Mouse (Mus musculus) cerebellum, adult 2 months (tissue): ENCODE data around the gene Sec22c. TPM values are rescaled to one million over a fixed set of nuclear protein-coding genes. Genes with fewer than 3 reads are reported as not detected.

ENCODE experiments used
- DNase-seq, 2 experiments: peaks; one replicate each; pipeline ENCODE4 v3.0.0; 2021
- H3K27ac ChIP-seq: fragments of 200-500 bp; 2 replicates; pipeline ENCODE4 v1.5.1; 2012; ENCODE audit warnings: low read length, control low read depth, inconsistent platforms; ENCODE audit not compliant: insufficient read depth
- H3K27me3 ChIP-seq: fragments of 200-500 bp; 2 replicates; pipeline ENCODE4 v1.6.1; 2012; ENCODE audit warnings: inconsistent platforms, mild to moderate bottlenecking, low read length, moderate library complexity; ENCODE audit not compliant: control insufficient read depth, insufficient read depth
- H3K4me1 ChIP-seq: fragments of 200-500 bp; 2 replicates; pipeline ENCODE4 v1.6.1; 2011; ENCODE audit warnings: low read length; ENCODE audit not compliant: control insufficient read depth, insufficient read depth
- H3K4me3 ChIP-seq: fragments of 200-500 bp; replicated peaks from 2 replicates; pipeline ENCODE3; 2011; ENCODE audit warnings: mild to moderate bottlenecking, low read depth, low read length, control low read depth; ENCODE audit not compliant: insufficient read depth
- CTCF ChIP-seq: fragments of 200-500 bp; IDR thresholded peaks from 2 replicates; pipeline ENCODE4 v1.5.1; 2011; ENCODE audit warnings: low read depth, mild to moderate bottlenecking, control low read depth, low read length, moderate library complexity, borderline replicate concordance; ENCODE audit not compliant: insufficient read depth
- POLR2A ChIP-seq: fragments of 200-500 bp; IDR thresholded peaks from 2 replicates; pipeline ENCODE4 v1.6.1; 2011; ENCODE audit warnings: low read length, control low read depth, borderline replicate concordance; ENCODE audit not compliant: insufficient read depth
- WGBS: fragments of 180-500 bp; shearing (Covaris S2); methylation state at CpG from one replicate; pipeline ENCODE4 v1.1.7; 2018; 5-methylcytosine and 5-hydroxymethylcytosine counted together
- polyA plus RNA-seq: library from polyadenylated mRNA; depleted of rRNA; stranded (reverse); fragments of >200 nt; gene quantifications from 2 replicates; pipeline ENCODE4 v1.2.3, GENCODE M21; 2012

The Sec22c gene
- polyA plus RNA-seq, 1 experiment: 12.3 TPM

- whole genome bisulfite sequencing: 83% methylated on average over 5 of the region's 5 CpGs
- TF ChIP-seq CTCF (no peak), POLR2A (no peak)
- no peak for DNase-seq
- Histone ChIP-seq H3K4me1 (peaks cover 3% of the 10 kb centered on the region), H3K27ac (no peak overlapping the region), H3K27me3 (0 out of 2 replicates have a peak, but pooled peaks cover 1% of the 10 kb centered on the region), H3K4me3 (no peak overlapping the region)
These were observed 31.6 kb downstream of the Sec22c start for GRCm38 (mm10) chr9:121673716-121674115.

- H3K4me3 ChIP-seq: no peak overlapping the region
- no peak for TF ChIP-seq POLR2A
- no peak for TF ChIP-seq CTCF
- no peak for DNase-seq
- peaks cover 3% of the 10 kb centered on the region for H3K4me1 ChIP-seq
- no peak overlapping the region for H3K27ac ChIP-seq
- WGBS: 52% methylated on average over 5 of the region's 5 CpGs
- 0 out of 2 replicates have a peak, but pooled peaks cover 1% of the 10 kb centered on the region for H3K27me3 ChIP-seq
These were observed 33.0 kb downstream of the Sec22c start for GRCm38 (mm10) chr9:121672311-121672710.

- DNase-seq: peak; percentile 63 to 65
- Histone ChIP-seq H3K4me3 (no peak overlapping the region), H3K27ac (no peak overlapping the region), H3K4me1 (peaks cover 5% of the 10 kb centered on the region), H3K27me3 (0 out of 2 replicates have a peak, but pooled peaks cover 1% of the 10 kb centered on the region)
- TF ChIP-seq POLR2A (no peak), CTCF (peak; percentile 79)
- WGBS: 28% methylated on average over 7 of the region's 7 CpGs
These were observed 34.0 kb downstream of the Sec22c start for GRCm38 (mm10) chr9:121671300-121671699.

- H3K4me1 ChIP-seq: peaks cover 5% of the 10 kb centered on the region
- WGBS: 22% methylated on average over 28 of the region's 28 CpGs
- DNase-seq: peak in 1 of 2 experiments; percentile 25
- H3K27ac ChIP-seq: no peak overlapping the region
- no peaks in the 10 kb centered on the region for H3K27me3 ChIP-seq
- H3K4me3 ChIP-seq: no peak overlapping the region
- no peak; the same call in 1 of the 2 replicates for TF ChIP-seq CTCF
- no peak for TF ChIP-seq POLR2A
These were observed 35.9 kb downstream of the Sec22c start for GRCm38 (mm10) chr9:121669348-121669791.

- no peak overlapping the region for H3K27ac ChIP-seq
- TF ChIP-seq POLR2A (no peak), CTCF (no peak)
- H3K4me1 ChIP-seq: peaks cover 5% of the 10 kb centered on the region
- no peaks in the 10 kb centered on the region for H3K27me3 ChIP-seq
- 60% methylated on average over 11 of the region's 11 CpGs for WGBS
- H3K4me3 ChIP-seq: no peak overlapping the region
- no peak for DNase-seq
These were observed 37.5 kb downstream of the Sec22c start for GRCm38 (mm10) chr9:121667822-121668221.

DNA sequence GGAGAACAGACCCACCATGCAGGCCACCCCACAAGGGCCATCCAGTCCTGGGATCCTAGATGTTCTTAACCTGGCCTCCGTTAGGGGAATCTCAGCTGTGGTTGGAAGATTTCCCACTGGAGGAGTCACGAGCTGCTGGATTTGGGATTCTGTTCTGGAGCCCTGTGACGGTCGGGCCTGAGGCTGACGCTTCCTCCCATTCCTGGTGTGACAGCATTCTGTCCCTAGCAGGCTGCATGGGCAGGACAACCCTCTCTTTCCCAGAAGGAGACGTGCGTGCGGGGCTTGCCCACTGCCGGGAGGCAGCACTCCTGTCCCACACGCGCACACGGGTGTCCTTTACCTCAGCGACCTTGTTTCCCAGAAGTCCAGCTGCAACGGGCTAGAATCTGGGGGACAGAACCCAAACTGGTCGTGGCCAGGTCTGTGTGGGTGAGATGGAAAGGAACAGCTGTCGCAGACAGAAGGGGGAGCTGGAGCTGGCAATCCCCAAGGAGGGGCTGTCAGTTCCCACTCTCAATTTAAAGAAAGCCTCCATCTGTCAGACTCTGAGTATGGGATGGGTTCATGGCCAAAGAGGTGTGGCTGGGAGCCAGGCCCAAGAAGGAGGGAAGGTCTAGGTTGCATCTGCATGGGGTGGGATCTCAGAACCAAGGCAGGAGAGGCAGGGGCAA, 38.2 kb downstream of the Sec22c start:
- WGBS: 46% methylated on average over 16 of the region's 16 CpGs

GRCm38 (mm10) chr9:121664104-121664503, 41.2 kb downstream of the Sec22c start:
- no peak overlapping the region for H3K4me3 ChIP-seq
- TF ChIP-seq CTCF: no peak
- TF ChIP-seq POLR2A: no peak
- no peak overlapping the region for H3K27ac ChIP-seq
- no peak for DNase-seq
- peaks cover 12% of the 10 kb centered on the region for H3K4me1 ChIP-seq
- 57% methylated on average over 5 of the region's 5 CpGs for WGBS
- no peaks in the 10 kb centered on the region for H3K27me3 ChIP-seq

More for the DNA sequence above, 38.2 kb downstream of the Sec22c start:
- no peak for TF ChIP-seq CTCF
- no peak for TF ChIP-seq POLR2A
- H3K4me3 ChIP-seq: no peak overlapping the region
- peaks cover 5% of the 10 kb centered on the region for H3K4me1 ChIP-seq
- H3K27me3 ChIP-seq: no peaks in the 10 kb centered on the region
- H3K27ac ChIP-seq: no peak overlapping the region
- DNase-seq: no peak

DNA sequence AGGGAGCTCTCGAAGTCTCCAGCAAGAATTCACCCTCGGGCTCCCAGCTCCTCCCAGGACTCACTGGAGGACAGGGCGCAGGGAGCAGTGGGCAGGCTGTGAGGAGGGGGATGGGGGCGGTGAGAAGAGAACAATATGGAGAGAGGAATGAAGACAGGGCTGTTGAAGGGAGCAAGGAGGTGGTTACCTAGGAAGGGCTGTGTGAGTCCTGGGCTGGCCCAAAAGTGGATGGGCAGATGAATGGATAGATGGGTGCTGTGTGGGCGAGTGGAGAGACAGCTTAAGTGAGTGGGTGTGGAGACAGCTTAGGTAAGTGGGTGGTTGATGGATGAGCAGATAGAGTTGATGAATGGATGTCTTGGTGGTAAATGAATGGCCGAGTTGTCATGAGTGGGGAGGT, 41.8 kb downstream of the Sec22c start:
- WGBS: 83% methylated on average over 6 of the region's 6 CpGs
- no peak for DNase-seq
- TF ChIP-seq CTCF (no peak), POLR2A (no peak)
- Histone ChIP-seq H3K4me3 (no peak overlapping the region), H3K27me3 (no peaks in the 10 kb centered on the region), H3K27ac (no peak overlapping the region), H3K4me1 (peaks cover 12% of the 10 kb centered on the region)
